Mouse (Mus musculus): ENCODE data around the gene Ctcf. TPM values are rescaled to one million over a fixed set of nuclear protein-coding genes. Genes with fewer than 3 reads are reported as not detected.

Ctcf gene
- polyA plus RNA-seq, 1 experiment from 2014 or later = 96.9 TPM

- peaks cover 45% of the 10 kb centered on the region for H3K36me3 ChIP-seq (ENCODE audit: control insufficient read depth, insufficient read depth, low read length)
- H3K4me3 ChIP-seq (replicated peaks; ENCODE audit: low read depth, low read length) = peak overlapping the region; percentile 57
- H3K27ac ChIP-seq (replicated peaks; ENCODE audit: low read depth, low read length) = peak overlapping the region; percentile 92
- WGBS = 0% methylated on average over 21 of the region's 21 CpGs
- H3K27me3 ChIP-seq (ENCODE audit: control insufficient read depth, insufficient read depth, low read length) = no peaks in the 10 kb centered on the region
- H3K4me2 ChIP-seq (ENCODE audit: low read length) = peak overlapping the region; percentile 83
- H3K9ac ChIP-seq (replicated peaks; ENCODE audit: low read length) = peak overlapping the region; percentile 68
- H3K4me1 ChIP-seq (ENCODE audit: control insufficient read depth, insufficient read depth, low read length) = peaks cover 17% of the 10 kb centered on the region
- H3K9me3 ChIP-seq (ENCODE audit: control insufficient read depth, low read length) = no peaks in the 10 kb centered on the region
- ATAC-seq (ENCODE audit: low FRiP score, low TSS enrichment) (peak; percentile 49; the same call in 1 of the 2 replicates), DNase-seq (no peak)
Measured at GRCm38 (mm10) chr8:105700566-105700965, 64.2 kb downstream of the Ctcf start.

GRCm38 (mm10) chr8:105700966-105701824 is 64.8 kb downstream of the Ctcf start, which contains the start of the genes Acd and Pard6a:
Acd (minus strand) TSS chr8:105701102.
Pard6a (plus strand) TSS chr8:105701148.
- H3K27ac ChIP-seq (replicated peaks; ENCODE audit: low read depth, low read length) = peak within 1 kb of the TSS; percentile 92
- H3K9me3 ChIP-seq (ENCODE audit: control insufficient read depth, low read length) = no peaks in the 10 kb centered on the region
- peak; percentile 98 for DNase-seq
- WGBS = under 1% methylated on average over 60 of the region's 60 CpGs
- H3K9ac ChIP-seq (replicated peaks; ENCODE audit: low read length) = peak within 1 kb of the TSS; percentile 68
- H3K4me1 ChIP-seq (ENCODE audit: control insufficient read depth, insufficient read depth, low read length) = peaks cover 16% of the 10 kb centered on the region
- peak within 1 kb of the TSS; percentile 57 for H3K4me3 ChIP-seq (replicated peaks; ENCODE audit: low read depth, low read length)
- H3K4me2 ChIP-seq (ENCODE audit: low read length) = peak within 1 kb of the TSS; percentile 83
- peak; percentile 85 for ATAC-seq (ENCODE audit: low FRiP score, low TSS enrichment)
- H3K27me3 ChIP-seq (ENCODE audit: control insufficient read depth, insufficient read depth, low read length) = no peaks in the 10 kb centered on the region
- peaks cover 44% of the 10 kb centered on the region for H3K36me3 ChIP-seq (ENCODE audit: control insufficient read depth, insufficient read depth, low read length)

- ATAC-seq (ENCODE audit: low FRiP score, low TSS enrichment) (peak; percentile 9; the same call in 1 of the 2 replicates), DNase-seq (peak; percentile 33)
- Histone ChIP-seq H3K9ac (replicated peaks; ENCODE audit: low read length) (peak overlapping the region; percentile 68), H3K9me3 (ENCODE audit: control insufficient read depth, low read length) (no peaks in the 10 kb centered on the region), H3K27ac (replicated peaks; ENCODE audit: low read depth, low read length) (peak overlapping the region; percentile 92), H3K27me3 (ENCODE audit: control insufficient read depth, insufficient read depth, low read length) (no peaks in the 10 kb centered on the region), H3K4me3 (replicated peaks; ENCODE audit: low read depth, low read length) (peak overlapping the region; percentile 57), H3K4me2 (ENCODE audit: low read length) (peak overlapping the region; percentile 83), H3K36me3 (ENCODE audit: control insufficient read depth, insufficient read depth, low read length) (peaks cover 36% of the 10 kb centered on the region), H3K4me1 (ENCODE audit: control insufficient read depth, insufficient read depth, low read length) (peaks cover 16% of the 10 kb centered on the region)
- WGBS = 25% methylated on average over 18 of the region's 18 CpGs
Measured at GRCm38 (mm10) chr8:105702001-105702401, 65.6 kb downstream of the Ctcf start.

GRCm38 (mm10) chr8:105702731-105703415 is 66.5 kb downstream of the Ctcf start:
- DNase-seq (no peak), ATAC-seq (ENCODE audit: low FRiP score, low TSS enrichment) (no peak)
- Histone ChIP-seq H3K9me3 (ENCODE audit: control insufficient read depth, low read length) (no peaks in the 10 kb centered on the region), H3K4me3 (replicated peaks; ENCODE audit: low read depth, low read length) (no peak overlapping the region), H3K27me3 (ENCODE audit: control insufficient read depth, insufficient read depth, low read length) (no peaks in the 10 kb centered on the region), H3K4me2 (ENCODE audit: low read length) (no peak overlapping the region), H3K4me1 (ENCODE audit: control insufficient read depth, insufficient read depth, low read length) (peaks cover 24% of the 10 kb centered on the region), H3K27ac (replicated peaks; ENCODE audit: low read depth, low read length) (no peak overlapping the region), H3K36me3 (ENCODE audit: control insufficient read depth, insufficient read depth, low read length) (peaks cover 27% of the 10 kb centered on the region), H3K9ac (replicated peaks; ENCODE audit: low read length) (no peak overlapping the region)
- WGBS = 91% methylated on average over 24 of the region's 24 CpGs

GRCm38 (mm10) chr8:105704146-105704812 is 67.9 kb downstream of the Ctcf start:
- H3K9ac ChIP-seq (replicated peaks; ENCODE audit: low read length) = no peak overlapping the region
- DNase-seq = no peak
- H3K36me3 ChIP-seq (ENCODE audit: control insufficient read depth, insufficient read depth, low read length) = peaks cover 15% of the 10 kb centered on the region; the same call in 1 of the 2 replicates
- no peak overlapping the region for H3K4me3 ChIP-seq (replicated peaks; ENCODE audit: low read depth, low read length)
- no peak overlapping the region for H3K4me2 ChIP-seq (ENCODE audit: low read length)
- H3K27ac ChIP-seq (replicated peaks; ENCODE audit: low read depth, low read length) = no peak overlapping the region
- H3K27me3 ChIP-seq (ENCODE audit: control insufficient read depth, insufficient read depth, low read length) = no peaks in the 10 kb centered on the region
- no peak for ATAC-seq (ENCODE audit: low FRiP score, low TSS enrichment)
- no peaks in the 10 kb centered on the region for H3K9me3 ChIP-seq (ENCODE audit: control insufficient read depth, low read length)
- H3K4me1 ChIP-seq (ENCODE audit: control insufficient read depth, insufficient read depth, low read length) = peaks cover 28% of the 10 kb centered on the region
- 94% methylated on average over 34 of the region's 34 CpGs for WGBS

GRCm38 (mm10) chr8:105704955-105705354 is 68.6 kb downstream of the Ctcf start:
- peaks cover 26% of the 10 kb centered on the region for H3K4me1 ChIP-seq (ENCODE audit: control insufficient read depth, insufficient read depth, low read length)
- no peak for ATAC-seq (ENCODE audit: low FRiP score, low TSS enrichment)
- no peak overlapping the region for H3K9ac ChIP-seq (replicated peaks; ENCODE audit: low read length)
- no peak overlapping the region for H3K4me2 ChIP-seq (ENCODE audit: low read length)
- H3K9me3 ChIP-seq (ENCODE audit: control insufficient read depth, low read length) = no peaks in the 10 kb centered on the region
- peaks cover 11% of the 10 kb centered on the region; the same call in 1 of the 2 replicates for H3K36me3 ChIP-seq (ENCODE audit: control insufficient read depth, insufficient read depth, low read length)
- DNase-seq = no peak
- no peak overlapping the region for H3K27ac ChIP-seq (replicated peaks; ENCODE audit: low read depth, low read length)
- H3K27me3 ChIP-seq (ENCODE audit: control insufficient read depth, insufficient read depth, low read length) = no peaks in the 10 kb centered on the region
- WGBS = 91% methylated on average over 6 of the region's 6 CpGs
- no peak overlapping the region for H3K4me3 ChIP-seq (replicated peaks; ENCODE audit: low read depth, low read length)

GRCm38 (mm10) chr8:105706426-105706825 is 70.1 kb downstream of the Ctcf start:
- ATAC-seq (ENCODE audit: low FRiP score, low TSS enrichment) = no peak
- H3K27ac ChIP-seq (replicated peaks; ENCODE audit: low read depth, low read length) = no peak overlapping the region
- H3K9ac ChIP-seq (replicated peaks; ENCODE audit: low read length) = no peak overlapping the region
- peak overlapping the region; percentile 97 for H3K4me2 ChIP-seq (ENCODE audit: low read length)
- no peaks in the 10 kb centered on the region for H3K9me3 ChIP-seq (ENCODE audit: control insufficient read depth, low read length)
- DNase-seq = no peak
- no peaks in the 10 kb centered on the region for H3K27me3 ChIP-seq (ENCODE audit: control insufficient read depth, insufficient read depth, low read length)
- H3K4me3 ChIP-seq (replicated peaks; ENCODE audit: low read depth, low read length) = no peak overlapping the region
- 73% methylated on average over 12 of the region's 12 CpGs for WGBS
- H3K36me3 ChIP-seq (ENCODE audit: control insufficient read depth, insufficient read depth, low read length) = peaks cover 11% of the 10 kb centered on the region; the same call in 1 of the 2 replicates
- H3K4me1 ChIP-seq (ENCODE audit: control insufficient read depth, insufficient read depth, low read length) = peaks cover 20% of the 10 kb centered on the region
